Mouse (Mus musculus) adrenal gland, adult (tissue): ENCODE results near the gene Yy1.
A peak's percentile ranks its signal among the peaks of the same experiment; 100 is the strongest.

Source experiments
- DNase-seq, 2 experiments: peaks; one replicate each; pipeline ENCODE4 v3.0.0; 2022 to 2023; ENCODE audit warnings: low spot score in 1 of 2; ENCODE audit not compliant: inconsistent age in 2 of 2

The Yy1 gene

DNA sequence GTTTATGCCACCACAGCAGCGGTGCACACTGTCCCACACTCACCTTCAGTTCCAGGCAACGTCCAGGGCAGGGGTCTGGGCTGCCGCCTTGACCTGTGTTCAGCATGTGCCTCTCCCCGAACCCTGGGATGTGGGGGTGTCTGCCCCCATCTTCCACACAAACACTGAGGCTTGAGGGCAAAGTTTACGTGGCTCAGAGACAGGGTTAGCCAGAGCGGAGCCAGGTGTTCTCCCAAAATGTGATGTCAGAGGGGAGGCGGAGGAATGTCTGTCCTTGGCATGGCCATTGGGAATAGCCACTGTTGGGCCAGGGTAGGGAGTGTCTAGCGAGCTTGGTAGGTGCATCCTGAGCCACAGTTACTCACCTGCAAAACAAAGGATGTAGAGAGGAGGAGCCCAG, 60.0 kb downstream of the Yy1 start:
- no peak for DNase-seq

DNA sequence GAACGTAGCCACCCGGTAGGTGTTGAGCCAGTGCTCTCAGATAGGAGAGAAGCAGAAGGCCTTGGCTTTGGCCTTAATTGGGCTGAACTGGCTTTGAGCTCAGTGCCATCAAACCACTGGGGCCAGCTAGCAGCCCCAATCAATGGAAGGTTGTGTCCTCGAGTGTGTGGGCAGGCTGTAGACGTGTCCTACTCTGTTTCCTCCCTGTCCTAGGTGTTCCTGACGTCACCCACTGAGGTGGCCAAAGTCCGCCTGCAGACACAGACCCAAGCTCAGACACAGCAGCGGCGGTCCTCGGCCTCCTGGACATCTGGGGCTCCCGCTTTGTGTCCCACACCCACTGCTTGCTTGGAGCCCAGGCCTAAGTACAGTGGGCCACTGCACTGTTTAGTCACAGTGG, 62.3 kb downstream of the Yy1 start:
- no peak for DNase-seq

DNA sequence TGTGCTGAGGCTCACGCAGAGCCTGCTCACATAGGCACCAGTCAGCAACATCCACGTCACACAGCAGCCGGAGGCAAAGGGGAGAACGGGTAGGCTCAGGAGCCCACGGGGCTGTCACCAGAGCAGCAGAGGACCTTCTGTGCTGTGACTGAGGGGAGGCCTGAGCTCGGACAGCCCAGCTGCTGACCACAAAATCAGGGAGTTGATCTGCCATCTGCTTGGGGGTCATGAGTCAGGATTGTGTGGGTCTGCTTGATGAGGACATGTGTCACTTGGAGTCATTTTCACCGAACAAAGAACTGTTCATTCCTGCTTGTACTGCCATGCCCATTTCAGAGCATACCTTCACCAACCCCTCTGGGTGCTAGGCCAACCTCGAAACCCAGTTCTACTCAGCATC, 63.4 kb downstream of the Yy1 start:
- no peak for DNase-seq

DNA sequence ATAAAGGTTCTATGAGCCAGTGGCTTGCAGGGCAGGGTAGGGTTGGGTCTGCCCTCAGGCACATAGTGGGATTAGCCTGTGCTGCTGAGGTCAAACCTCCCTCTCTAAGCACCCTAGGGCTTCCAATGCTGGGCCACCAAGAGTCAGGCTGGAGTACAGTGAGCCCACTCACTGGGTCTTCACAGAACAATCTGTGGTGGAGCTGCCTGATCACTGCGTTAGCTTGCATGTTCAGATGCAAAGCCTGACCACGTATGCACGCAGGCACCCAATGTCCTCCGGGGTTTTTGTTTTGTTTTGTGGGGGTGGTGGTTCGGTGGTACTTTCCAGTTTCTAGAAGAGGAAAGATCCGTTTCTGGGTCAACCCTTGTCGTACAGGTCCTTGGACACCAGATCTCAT, 64.3 kb downstream of the Yy1 start:
- no peak for DNase-seq

DNA sequence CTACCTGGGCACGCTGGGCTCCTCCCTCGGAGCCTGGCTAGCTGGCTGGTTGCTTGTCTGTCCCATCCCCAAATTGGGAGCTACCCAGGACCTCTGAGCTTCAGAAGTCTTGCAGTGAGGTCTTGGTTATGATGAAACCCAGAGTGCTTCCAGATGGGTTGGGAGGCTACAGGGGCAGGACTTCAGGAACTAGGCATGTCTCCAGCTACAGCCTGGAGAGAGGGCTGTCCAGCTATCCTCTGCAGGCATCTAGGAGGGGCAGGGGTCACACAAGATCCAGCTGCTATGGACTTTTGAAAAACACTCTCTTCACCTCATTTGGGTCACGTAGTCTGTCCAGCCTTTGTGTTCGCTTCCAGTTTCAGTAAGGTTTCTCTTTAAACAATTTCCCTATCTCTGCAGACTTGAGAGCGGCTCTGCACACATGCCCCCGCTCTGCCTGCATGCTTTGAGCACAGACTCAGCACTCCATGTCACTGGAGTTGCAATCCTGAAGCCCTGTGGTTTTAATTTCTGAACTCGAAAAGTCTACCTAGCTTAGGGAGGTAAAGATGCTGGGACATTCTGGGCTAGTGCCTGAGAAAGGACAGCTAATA, 64.9 kb downstream of the Yy1 start:
- no peak for DNase-seq

DNA sequence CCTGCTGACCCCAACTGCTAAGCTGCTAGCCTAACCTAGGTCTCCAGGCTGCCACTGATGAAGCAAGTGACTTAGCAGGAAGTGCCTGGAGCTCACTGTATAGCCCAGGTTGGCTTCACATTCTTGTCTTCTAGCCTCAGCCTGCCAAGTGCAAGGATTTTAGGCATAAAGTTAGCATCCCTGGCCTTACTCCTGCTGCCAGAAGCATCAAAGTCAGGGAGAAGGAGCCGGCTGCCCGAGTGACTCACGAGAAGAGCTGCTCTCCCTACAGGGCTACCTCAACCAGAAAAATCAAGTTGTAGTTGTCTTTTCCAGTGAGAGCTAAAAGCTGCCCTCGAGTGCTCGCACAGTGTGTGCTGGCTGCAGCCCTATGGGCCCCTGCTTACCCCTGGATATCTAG, 65.7 kb downstream of the Yy1 start:
- DNase-seq = no peak

DNA sequence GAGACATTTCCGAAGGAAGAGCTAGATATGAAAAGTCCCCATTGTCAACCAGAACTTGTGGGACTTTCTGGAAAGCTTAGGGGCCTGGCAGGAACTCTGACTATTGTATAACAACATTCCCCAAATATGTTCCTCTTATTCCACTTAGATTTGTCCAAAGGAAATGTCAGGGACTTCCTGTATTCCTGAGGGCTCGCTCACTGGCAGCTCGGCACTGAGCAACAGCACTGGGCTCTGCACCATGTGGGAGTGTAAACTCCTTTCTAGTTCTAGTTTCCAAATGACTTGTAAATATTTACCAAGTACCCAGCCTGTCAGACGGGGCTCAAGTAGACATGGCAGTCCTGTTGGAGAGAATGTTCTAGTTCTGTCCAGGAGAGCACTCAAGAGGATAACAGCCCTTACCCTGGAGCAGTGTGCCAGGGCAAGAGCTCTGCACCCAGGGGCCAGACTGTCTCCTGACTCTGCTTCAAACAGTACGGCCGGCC, 72.3 kb downstream of the Yy1 start:
- DNase-seq = peak in 1 of 2 experiments; percentile 16

DNA sequence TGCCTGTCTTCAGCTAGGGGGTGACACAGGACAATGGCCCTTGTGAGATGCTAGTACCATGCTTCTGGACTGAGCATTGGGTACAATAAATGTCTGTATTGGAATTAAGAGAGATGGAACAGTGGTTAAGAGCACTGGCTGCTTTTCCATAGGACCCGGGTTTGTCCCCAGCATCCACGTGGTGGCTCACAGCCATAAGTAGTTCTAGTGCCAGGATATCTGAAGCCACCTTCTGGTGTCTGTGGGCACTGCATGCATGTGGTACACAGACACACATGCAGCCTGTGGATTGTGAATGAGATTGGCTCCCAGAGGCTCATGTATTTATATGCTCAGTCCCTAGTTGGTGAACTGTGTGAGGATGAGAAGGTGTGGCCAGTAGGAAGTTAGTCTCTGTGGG, 76.8 kb downstream of the Yy1 start:
- peak in 1 of 2 experiments; percentile 51 for DNase-seq
